Mouse (Mus musculus) lung, postnatal 10 days (tissue): ENCODE results near the gene Arhgap23.
A peak's percentile ranks its signal among the peaks of the same experiment; 100 is the strongest.

ENCODE experiments used
- DNase-seq: peaks from one replicate; pipeline ENCODE4 v3.0.0; 2021

Gene Arhgap23

GRCm38 (mm10) chr11:97535660-97536059 is 120.3 kb downstream of the Arhgap23 start:
- DNase-seq, result no peak

GRCm38 (mm10) chr11:97536083-97536747 is 120.9 kb downstream of the Arhgap23 start:
- DNase-seq, result no peak

GRCm38 (mm10) chr11:97536835-97537579 is 121.7 kb downstream of the Arhgap23 start:
- DNase-seq, result no peak

- no peak for DNase-seq
Measured at GRCm38 (mm10) chr11:97537580-97538089, 122.3 kb downstream of the Arhgap23 start.

- no peak for DNase-seq
Measured at GRCm38 (mm10) chr11:97539622-97540021, 124.3 kb downstream of the Arhgap23 start.

GRCm38 (mm10) chr11:97540136-97540535 is 124.8 kb downstream of the Arhgap23 start:
- DNase-seq, result no peak

- DNase-seq, result peak; percentile 72
Measured at GRCm38 (mm10) chr11:97540604-97541003, 125.3 kb downstream of the Arhgap23 start.

GRCm38 (mm10) chr11:97542171-97543150 is 127.1 kb downstream of the Arhgap23 start:
- no peak for DNase-seq

GRCm38 (mm10) chr11:97543181-97543733 is 127.9 kb downstream of the Arhgap23 start:
- no peak for DNase-seq

- no peak for DNase-seq
Measured at GRCm38 (mm10) chr11:97543883-97544282, 128.6 kb downstream of the Arhgap23 start.

- no peak for DNase-seq
Measured at GRCm38 (mm10) chr11:97545808-97546560, 130.7 kb downstream of the Arhgap23 start.

GRCm38 (mm10) chr11:97546804-97547411 is 131.6 kb downstream of the Arhgap23 start:
- peak; percentile 34 for DNase-seq

GRCm38 (mm10) chr11:97547957-97548706 is 132.8 kb downstream of the Arhgap23 start:
- DNase-seq, result no peak

- DNase-seq, result no peak
Measured at GRCm38 (mm10) chr11:97548757-97549156, 133.4 kb downstream of the Arhgap23 start.
